Mouse (Mus musculus): ENCODE data around the gene Lhx6. TPM values are rescaled to one million over a fixed set of nuclear protein-coding genes. Genes with fewer than 3 reads are reported as not detected.

The Lhx6 gene
- total RNA-seq, 2 experiments from 2014 or later: 3.6 to 4.5 TPM

- intact Hi-C loops (cut with DNase I; ENCODE audit: low total_unique reads): no loop called here
- DNase-seq: peak; percentile 97
Measured at GRCm38 (mm10) chr2:36048748-36049566, 56.3 kb downstream of the Lhx6 start, which contains the start of the genes Ndufa8 and Morn5. Ndufa8 (minus strand) TSS chr2:36049406. Morn5 (plus strand) TSS chr2:36049458.

DNA sequence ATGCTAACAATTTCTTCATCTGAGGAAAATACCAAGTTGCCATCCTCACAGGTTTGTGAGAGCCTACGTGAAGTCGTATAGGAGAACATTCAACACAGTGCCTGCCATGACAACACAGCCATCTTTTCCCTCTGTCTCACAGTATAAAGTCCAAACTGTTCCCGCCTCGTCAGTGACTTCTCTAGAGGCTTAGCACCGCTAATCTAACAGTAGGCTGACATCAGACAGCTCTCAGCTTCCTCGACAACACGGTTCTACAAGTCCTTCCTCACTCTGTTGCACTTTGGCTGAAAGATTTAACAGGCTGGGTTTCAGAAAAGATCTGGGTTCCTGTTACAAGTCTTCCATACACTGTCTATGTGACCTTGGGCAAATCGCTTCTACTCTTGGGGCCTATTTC lies 57.0 kb downstream of the Lhx6 start:
- intact Hi-C loops (cut with DNase I; ENCODE audit: low total_unique reads): no loop called here

GRCm38 (mm10) chr2:36040872-36041271 lies 64.3 kb downstream of the Lhx6 start:
- intact Hi-C loops (cut with DNase I; ENCODE audit: low total_unique reads): no loop called here
- no peak for DNase-seq

More for the DNA sequence above, 57.0 kb downstream of the Lhx6 start:
- DNase-seq: no peak

- intact Hi-C loops (cut with DNase I; ENCODE audit: low total_unique reads): no loop called here
- DNase-seq: no peak
Measured at GRCm38 (mm10) chr2:36039297-36039985, 65.8 kb downstream of the Lhx6 start.

- intact Hi-C loops (cut with DNase I; ENCODE audit: low total_unique reads): no loop called here
Measured at GRCm38 (mm10) chr2:36035413-36036081, 69.7 kb downstream of the Lhx6 start.

DNA sequence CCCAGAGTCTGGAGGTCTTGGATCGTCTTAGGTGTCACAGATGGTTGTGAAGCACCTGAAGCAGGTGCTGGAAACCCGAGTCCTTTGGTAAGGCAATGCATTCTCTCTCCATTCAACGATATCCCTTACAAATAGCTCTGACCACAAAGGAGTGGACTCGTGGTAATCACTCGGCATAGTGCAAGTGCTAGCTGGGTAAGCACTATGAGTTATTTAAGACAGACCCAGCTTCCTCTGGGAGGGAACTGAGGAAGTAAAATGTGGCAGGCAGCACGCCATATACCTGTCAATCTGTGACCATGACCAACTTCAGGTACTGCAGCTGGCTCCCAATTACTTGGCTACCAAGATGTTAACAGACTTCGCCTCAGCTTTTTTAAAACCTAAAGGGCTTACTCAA lies 70.3 kb downstream of the Lhx6 start:
- intact Hi-C loops (cut with DNase I; ENCODE audit: low total_unique reads): no loop called here
- no peak for DNase-seq

More at GRCm38 (mm10) chr2:36035413-36036081, 69.7 kb downstream of the Lhx6 start:
- DNase-seq: no peak

GRCm38 (mm10) chr2:36033966-36034365 lies 71.2 kb downstream of the Lhx6 start:
- intact Hi-C loops (cut with DNase I; ENCODE audit: low total_unique reads): no loop called here
- no peak for DNase-seq

- no peak for DNase-seq
- intact Hi-C loops (cut with DNase I; ENCODE audit: low total_unique reads): no loop called here
Measured at GRCm38 (mm10) chr2:36032884-36033283, 72.3 kb downstream of the Lhx6 start.

Other genes starting within 250 kb of the Lhx6 start
- 1 to 10 TPM; 2.5 to 2.9 TPM for gene Ttll11, start 125.5 kb downstream of the Lhx6 start, total RNA-seq (2021)
- gene Ndufa8, start 56.0 kb downstream of the Lhx6 start, total RNA-seq (2021): 100 to 1,000 TPM; 328 to 375 TPM
- not detected for gene Morn5, start 56.0 kb downstream of the Lhx6 start, total RNA-seq (2021)
- 10 to 100 TPM; 14.8 to 18.7 TPM for gene Mrrf, start 31.0 kb upstream of the Lhx6 start, total RNA-seq (2021)
- 10 to 100 TPM; 29.6 to 30.9 TPM for gene Rbm18, start 31.4 kb upstream of the Lhx6 start, total RNA-seq (2021)
- gene Ptgs1, start 125.0 kb upstream of the Lhx6 start, total RNA-seq (2021): 1 to 10 TPM; 3.9 to 5.4 TPM